Mouse (Mus musculus) T-helper 2 cell (primary cell): ENCODE measurements around the gene Gm9945.

Source experiments
- in situ Hi-C: fragments of 300-600 bp; cut with MboI, MseI; formaldehyde crosslinking; loops from one replicate; pipeline ENCODE4 v1.15.1; 2025; ENCODE audit warnings: high pct_unique_total_duplicates

The Gm9945 gene

GRCm38 (mm10) chr11:53461727-53462126, 18.2 kb upstream of the Gm9945 start:
- in situ Hi-C loops, result no loop called here

GRCm38 (mm10) chr11:53463551-53464424, 16.2 kb upstream of the Gm9945 start:
- in situ Hi-C loops, result no loop called here

GRCm38 (mm10) chr11:53466231-53466971, 13.6 kb upstream of the Gm9945 start:
- in situ Hi-C loops, result loop anchor here (5.0 kb wide), 1 partner anchor 271 kb away; no protein-coding TSS in a partner anchor

- in situ Hi-C loops, result loop anchor here (5.0 kb wide), 1 partner anchor 268 kb away; no protein-coding TSS in a partner anchor
Measured at GRCm38 (mm10) chr11:53469294-53469967, 10.5 kb upstream of the Gm9945 start.

DNA sequence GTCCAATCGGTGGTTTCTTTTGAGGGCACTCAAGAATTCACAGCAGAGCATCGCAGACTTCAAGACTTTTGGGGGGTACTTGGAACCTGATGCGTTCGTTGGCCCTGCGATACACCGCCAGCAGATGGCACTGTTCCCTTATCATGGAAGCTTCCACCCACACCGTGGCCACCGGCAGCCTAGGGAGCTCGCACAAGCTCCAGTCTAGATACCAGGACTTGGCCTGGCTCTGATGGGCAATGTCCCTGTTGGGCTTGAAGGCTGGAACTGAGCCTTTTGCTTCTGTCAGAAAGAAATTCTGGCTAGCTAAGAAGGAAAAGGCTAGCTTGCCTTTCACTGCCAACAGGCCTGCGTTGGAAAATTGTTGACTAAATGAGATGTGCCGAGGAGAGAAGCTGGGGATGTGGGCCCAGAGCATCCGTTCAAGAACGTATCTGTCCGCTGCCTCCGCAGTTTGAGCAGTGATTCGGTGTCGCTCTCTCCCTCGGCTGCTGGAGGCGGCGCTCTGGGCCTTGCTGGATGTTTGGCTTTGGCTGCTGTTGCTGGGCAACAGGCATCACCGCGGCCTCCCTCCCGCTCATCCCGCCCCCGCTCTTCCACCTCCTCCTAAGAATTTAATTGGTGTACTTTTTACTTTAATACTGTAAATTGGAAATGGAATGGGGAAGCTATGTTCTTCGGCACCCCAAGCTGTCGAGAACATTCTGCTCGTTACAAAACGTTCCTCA, 9.8 kb upstream of the Gm9945 start, which contains the start of gene Gm9837:
Gm9837 (minus strand) TSS at position 512 of the 728 bp plus-strand sequence.
- in situ Hi-C loops, result loop anchor here (5.0 kb wide), 1 partner anchor 267 kb away; no protein-coding TSS in a partner anchor

- in situ Hi-C loops, result no loop called here
Measured at GRCm38 (mm10) chr11:53472709-53473108, 7.3 kb upstream of the Gm9945 start.

DNA sequence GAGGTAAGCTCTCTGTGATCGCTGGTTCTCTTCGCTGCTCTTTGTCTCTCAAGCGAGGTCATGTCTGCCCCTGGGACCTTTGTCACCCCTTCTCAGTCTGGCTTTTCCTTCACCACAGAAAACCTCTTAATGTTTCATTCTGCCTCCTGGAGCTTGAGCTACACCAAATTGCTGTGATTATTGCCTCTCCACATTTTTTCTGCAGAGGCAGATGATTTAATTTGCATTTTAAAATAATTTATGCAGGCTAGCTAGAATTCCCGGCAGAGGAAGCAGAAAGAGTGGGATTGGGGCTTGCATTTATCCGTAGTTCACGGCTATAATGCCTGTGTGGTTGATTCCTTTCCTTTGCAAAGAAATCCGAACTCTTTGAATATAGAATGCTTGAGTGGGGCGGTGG, 4.3 kb upstream of the Gm9945 start:
- in situ Hi-C loops, result no loop called here

- in situ Hi-C loops, result no loop called here
Measured at GRCm38 (mm10) chr11:53477833-53478232, 2.1 kb upstream of the Gm9945 start.

GRCm38 (mm10) chr11:53478383-53479170, 1.4 kb upstream of the Gm9945 start:
- in situ Hi-C loops, result no loop called here

- in situ Hi-C loops, result no loop called here
Measured at GRCm38 (mm10) chr11:53479171-53479782, 689 bp upstream of the Gm9945 start.

DNA sequence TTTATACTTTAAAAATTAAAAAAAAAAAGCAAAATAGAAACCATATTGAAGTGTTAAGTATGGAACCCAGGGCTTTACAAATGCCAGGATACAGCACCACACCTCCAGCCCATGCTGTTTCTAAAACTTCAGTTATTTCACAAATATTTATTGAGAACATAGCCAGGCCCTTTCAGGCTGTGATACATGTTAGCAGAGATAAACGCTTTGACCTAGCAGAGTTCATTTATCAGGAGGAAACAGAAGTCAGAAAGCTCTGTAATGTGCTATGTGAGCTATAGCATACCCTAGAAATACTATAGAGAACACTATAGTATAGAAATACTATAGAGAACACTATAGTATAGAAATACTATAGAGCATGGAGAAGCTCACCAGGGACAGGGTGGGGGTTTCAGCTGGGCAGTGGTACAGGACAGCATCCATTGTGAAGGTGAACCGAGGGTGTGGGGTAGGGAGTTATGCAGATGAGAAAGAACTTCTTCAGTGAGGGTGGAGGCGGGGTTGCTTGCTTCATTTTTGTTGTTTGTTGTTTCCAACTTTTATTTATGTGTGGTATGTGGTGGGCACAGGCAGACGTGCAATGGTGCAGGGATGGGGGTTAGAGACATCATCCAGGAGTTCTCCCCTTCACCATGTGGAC, 1.2 kb downstream of the Gm9945 start:
- in situ Hi-C loops, result no loop called here

- in situ Hi-C loops, result no loop called here
Measured at GRCm38 (mm10) chr11:53483159-53483891, 3.4 kb downstream of the Gm9945 start.

DNA sequence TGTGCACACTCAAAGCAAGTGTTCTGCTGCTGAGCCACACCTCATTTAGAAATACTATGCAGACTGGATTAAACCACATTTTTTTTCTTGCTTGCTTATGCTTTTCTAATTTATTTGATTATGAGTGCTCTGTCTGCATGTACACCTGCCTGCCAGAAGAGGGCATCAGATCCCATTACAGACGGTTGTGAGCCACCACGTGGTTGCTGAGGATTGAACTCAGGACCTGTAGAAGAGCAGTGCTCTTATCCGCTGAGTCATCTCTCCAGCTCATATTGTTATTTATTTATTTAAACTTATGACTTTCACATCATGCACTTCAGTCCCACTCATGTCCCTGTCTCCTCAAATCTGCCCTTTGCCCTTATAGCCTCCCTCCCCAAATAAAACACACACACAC, 5.8 kb downstream of the Gm9945 start:
- in situ Hi-C loops, result no loop called here

DNA sequence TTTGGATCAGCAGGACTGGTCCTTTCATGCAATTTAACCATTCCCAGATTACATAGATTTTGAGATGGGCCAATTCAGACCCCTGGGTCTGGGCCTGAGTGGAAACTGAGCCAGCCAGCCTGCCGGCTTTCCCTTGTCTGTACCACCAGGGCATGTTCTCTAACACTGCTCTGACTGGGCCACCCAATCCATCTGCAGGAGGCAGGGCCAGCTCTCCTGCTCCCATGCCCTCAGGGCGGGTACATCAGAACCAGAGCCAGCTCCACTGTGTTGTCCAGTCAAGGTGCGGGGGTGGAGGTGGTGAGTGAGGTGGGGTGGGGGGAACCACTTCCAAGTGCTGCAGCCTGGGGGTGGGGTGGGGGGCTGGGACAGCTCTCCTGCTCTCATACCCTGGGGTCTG, 6.4 kb downstream of the Gm9945 start:
- in situ Hi-C loops, result no loop called here

DNA sequence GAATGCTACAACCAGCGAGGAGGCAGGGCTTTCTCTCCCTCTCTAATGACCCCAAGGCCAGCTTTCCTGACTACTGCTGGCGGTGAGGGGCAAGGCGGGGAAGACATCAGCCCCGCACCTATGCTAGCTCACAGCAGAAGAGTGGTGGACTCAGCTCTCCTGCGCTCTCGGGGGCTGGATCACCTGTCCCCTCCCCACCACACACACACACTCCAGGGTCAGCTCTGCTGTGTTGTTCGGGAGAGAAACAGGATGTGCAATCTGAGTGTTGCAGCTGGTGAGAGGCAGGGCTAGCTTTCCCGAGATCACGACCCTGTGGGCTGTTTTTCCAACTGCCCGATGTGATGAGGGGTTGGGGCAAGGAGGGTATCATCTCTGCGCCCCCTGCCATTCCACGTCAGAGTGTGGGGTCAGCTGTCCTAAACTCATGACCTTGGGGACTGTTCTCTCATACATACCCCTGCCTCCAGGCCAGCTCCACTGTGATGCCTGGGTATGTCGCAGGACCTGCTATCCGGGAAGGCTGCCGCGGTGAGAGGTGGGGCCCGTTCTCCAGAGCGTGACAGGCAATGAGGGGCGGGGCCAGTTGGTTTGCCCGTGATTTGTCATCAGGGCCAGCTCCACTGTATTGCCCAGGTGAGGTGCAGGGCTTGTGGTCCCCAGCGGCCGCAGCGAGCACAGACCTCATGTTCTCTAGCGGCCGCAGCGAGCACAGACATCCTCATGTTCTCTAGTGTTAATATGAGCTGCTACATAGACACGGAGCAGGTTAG, 7.0 kb downstream of the Gm9945 start:
- in situ Hi-C loops, result no loop called here

- in situ Hi-C loops, result no loop called here
Measured at GRCm38 (mm10) chr11:53489007-53489406, 9.0 kb downstream of the Gm9945 start.

DNA sequence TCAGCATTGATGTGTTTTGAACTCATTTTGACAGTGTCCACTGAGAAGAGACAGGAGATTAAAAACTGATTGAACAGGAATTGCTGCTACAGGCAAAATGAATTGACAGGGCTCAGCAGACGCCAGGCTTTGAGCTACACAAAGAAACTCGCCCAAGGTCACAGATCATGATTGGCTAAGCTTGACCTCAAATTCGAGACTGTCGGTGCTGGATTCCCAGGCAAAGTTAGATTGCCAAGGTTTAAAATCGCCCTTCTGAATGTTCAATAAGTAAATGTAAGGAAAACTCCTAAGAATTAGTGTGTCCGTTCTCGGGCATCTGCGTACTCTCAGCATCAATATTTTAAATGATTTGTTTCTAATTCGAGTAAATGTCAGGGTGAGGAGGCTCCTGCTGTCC, 9.5 kb downstream of the Gm9945 start:
- in situ Hi-C loops, result no loop called here

- in situ Hi-C loops, result loop anchor here (5.0 kb wide), 1 partner anchor 35 kb away; no protein-coding TSS in a partner anchor
Measured at GRCm38 (mm10) chr11:53491954-53492401, 12.0 kb downstream of the Gm9945 start.
